Mouse (Mus musculus): Measurements from ENCODE around the gene Alk. TPM values are rescaled to one million over a fixed set of nuclear protein-coding genes. Genes with fewer than 3 reads are reported as not detected.

Alk gene
- polyA plus RNA-seq, 1 experiment from 2014 or later = 8.3 TPM

GRCm38 (mm10) chr17:72477889-72478405 is 126.5 kb downstream of the Alk start:
- Histone ChIP-seq H3K27ac (replicated peaks) (no peak overlapping the region), H3K4me3 (replicated peaks) (no peak overlapping the region), H3K27me3 (replicated peaks) (no peaks in the 10 kb centered on the region), H3K9ac (replicated peaks) (no peak overlapping the region), H3K4me1 (no peaks in the 10 kb centered on the region), H3K9me3 (replicated peaks) (no peaks in the 10 kb centered on the region), H3K4me2 (no peak overlapping the region), H3K36me3 (no peaks in the 10 kb centered on the region)
- ATAC-seq (ENCODE audit: low FRiP score) = no peak
- 57% methylated on average over 5 of the region's 5 CpGs for WGBS

GRCm38 (mm10) chr17:72476956-72477355 is 127.5 kb downstream of the Alk start:
- no peak overlapping the region for H3K4me3 ChIP-seq (replicated peaks)

GRCm38 (mm10) chr17:72474166-72474565 is 130.3 kb downstream of the Alk start:
- no peak overlapping the region for H3K4me2 ChIP-seq
- H3K36me3 ChIP-seq = no peaks in the 10 kb centered on the region
- no peaks in the 10 kb centered on the region for H3K27me3 ChIP-seq (replicated peaks)
- no peak overlapping the region for H3K27ac ChIP-seq (replicated peaks)
- H3K4me1 ChIP-seq = no peaks in the 10 kb centered on the region
- 43% methylated on average over 5 of the region's 5 CpGs for WGBS
- H3K4me3 ChIP-seq (replicated peaks) = no peak overlapping the region
- no peak for ATAC-seq (ENCODE audit: low FRiP score)
- no peaks in the 10 kb centered on the region for H3K9me3 ChIP-seq (replicated peaks)
- H3K9ac ChIP-seq (replicated peaks) = no peak overlapping the region

More at GRCm38 (mm10) chr17:72476956-72477355, 127.5 kb downstream of the Alk start:
- no peak for ATAC-seq (ENCODE audit: low FRiP score)
- Histone ChIP-seq H3K9me3 (replicated peaks) (no peaks in the 10 kb centered on the region), H3K36me3 (no peaks in the 10 kb centered on the region), H3K27ac (replicated peaks) (no peak overlapping the region), H3K27me3 (replicated peaks) (no peaks in the 10 kb centered on the region), H3K9ac (replicated peaks) (no peak overlapping the region), H3K4me1 (no peaks in the 10 kb centered on the region), H3K4me2 (no peak overlapping the region)
- WGBS = 60% methylated on average over 4 of the region's 4 CpGs

- H3K4me1 ChIP-seq = no peaks in the 10 kb centered on the region
- H3K9ac ChIP-seq (replicated peaks) = no peak overlapping the region
- WGBS = 79% methylated on average over 4 of the region's 4 CpGs
- H3K9me3 ChIP-seq (replicated peaks) = no peaks in the 10 kb centered on the region
- H3K36me3 ChIP-seq = no peaks in the 10 kb centered on the region
- ATAC-seq (ENCODE audit: low FRiP score) = no peak
- H3K27me3 ChIP-seq (replicated peaks) = no peaks in the 10 kb centered on the region
- H3K4me3 ChIP-seq (replicated peaks) = no peak overlapping the region
- no peak overlapping the region for H3K4me2 ChIP-seq
- no peak overlapping the region for H3K27ac ChIP-seq (replicated peaks)
These were observed 155.9 kb downstream of the Alk start for GRCm38 (mm10) chr17:72448477-72448876.

GRCm38 (mm10) chr17:72445204-72446177 is 158.9 kb downstream of the Alk start:
- WGBS = 76% methylated on average over 3 of the region's 3 CpGs
- Histone ChIP-seq H3K9me3 (replicated peaks) (no peaks in the 10 kb centered on the region), H3K4me3 (replicated peaks) (no peak overlapping the region), H3K36me3 (no peaks in the 10 kb centered on the region), H3K27me3 (replicated peaks) (no peaks in the 10 kb centered on the region), H3K4me1 (no peaks in the 10 kb centered on the region), H3K27ac (replicated peaks) (no peak overlapping the region), H3K4me2 (no peak overlapping the region), H3K9ac (replicated peaks) (no peak overlapping the region)
- no peak for ATAC-seq (ENCODE audit: low FRiP score)

- H3K4me2 ChIP-seq = no peak overlapping the region
- no peaks in the 10 kb centered on the region for H3K4me1 ChIP-seq
- WGBS = 74% methylated on average over 4 of the region's 4 CpGs
- ATAC-seq (ENCODE audit: low FRiP score) = no peak
- no peaks in the 10 kb centered on the region for H3K9me3 ChIP-seq (replicated peaks)
- no peaks in the 10 kb centered on the region for H3K36me3 ChIP-seq
- no peak overlapping the region for H3K4me3 ChIP-seq (replicated peaks)
- H3K27me3 ChIP-seq (replicated peaks) = no peaks in the 10 kb centered on the region
- no peak overlapping the region for H3K27ac ChIP-seq (replicated peaks)
- no peak overlapping the region for H3K9ac ChIP-seq (replicated peaks)
These were observed 187.0 kb downstream of the Alk start for GRCm38 (mm10) chr17:72417451-72417850.

GRCm38 (mm10) chr17:72414676-72415075 is 189.8 kb downstream of the Alk start:
- H3K36me3 ChIP-seq = no peaks in the 10 kb centered on the region
- no peak for ATAC-seq (ENCODE audit: low FRiP score)

GRCm38 (mm10) chr17:72404813-72405212 is 199.6 kb downstream of the Alk start:
- Histone ChIP-seq H3K27me3 (replicated peaks) (no peaks in the 10 kb centered on the region), H3K4me2 (no peak overlapping the region), H3K36me3 (no peaks in the 10 kb centered on the region), H3K4me3 (replicated peaks) (no peak overlapping the region), H3K9ac (replicated peaks) (no peak overlapping the region), H3K4me1 (no peaks in the 10 kb centered on the region), H3K9me3 (replicated peaks) (no peaks in the 10 kb centered on the region), H3K27ac (replicated peaks) (no peak overlapping the region)
- ATAC-seq (ENCODE audit: low FRiP score) = no peak
- WGBS = 79% methylated on average over 2 of the region's 2 CpGs

More at GRCm38 (mm10) chr17:72414676-72415075, 189.8 kb downstream of the Alk start:
- Histone ChIP-seq H3K27me3 (replicated peaks) (no peaks in the 10 kb centered on the region), H3K27ac (replicated peaks) (no peak overlapping the region), H3K4me3 (replicated peaks) (no peak overlapping the region), H3K4me1 (no peaks in the 10 kb centered on the region), H3K9ac (replicated peaks) (no peak overlapping the region), H3K9me3 (replicated peaks) (no peaks in the 10 kb centered on the region), H3K4me2 (no peak overlapping the region)

- no peak overlapping the region for H3K9ac ChIP-seq (replicated peaks)
- H3K9me3 ChIP-seq (replicated peaks) = no peaks in the 10 kb centered on the region
- H3K4me3 ChIP-seq (replicated peaks) = no peak overlapping the region
- H3K27me3 ChIP-seq (replicated peaks) = no peaks in the 10 kb centered on the region
- H3K4me2 ChIP-seq = no peak overlapping the region
- no peaks in the 10 kb centered on the region for H3K4me1 ChIP-seq
- H3K27ac ChIP-seq (replicated peaks) = no peak overlapping the region
- H3K36me3 ChIP-seq = no peaks in the 10 kb centered on the region
- ATAC-seq (ENCODE audit: low FRiP score) = no peak
- WGBS = 91% methylated on average over 3 of the region's 3 CpGs
These were observed 202.6 kb downstream of the Alk start for GRCm38 (mm10) chr17:72401861-72402260.

- Histone ChIP-seq H3K9ac (replicated peaks) (no peak overlapping the region), H3K27me3 (replicated peaks) (no peaks in the 10 kb centered on the region), H3K4me3 (replicated peaks) (no peak overlapping the region), H3K9me3 (replicated peaks) (no peaks in the 10 kb centered on the region), H3K4me2 (no peak overlapping the region), H3K27ac (replicated peaks) (no peak overlapping the region), H3K36me3 (no peaks in the 10 kb centered on the region), H3K4me1 (no peaks in the 10 kb centered on the region)
- WGBS = 81% methylated on average over 2 of the region's 2 CpGs
- no peak for ATAC-seq (ENCODE audit: low FRiP score)
These were observed 203.1 kb downstream of the Alk start for GRCm38 (mm10) chr17:72401349-72401748.

GRCm38 (mm10) chr17:72399331-72400059 is 204.9 kb downstream of the Alk start:
- peaks cover 7% of the 10 kb centered on the region for H3K4me1 ChIP-seq
- H3K9me3 ChIP-seq (replicated peaks) = no peaks in the 10 kb centered on the region
- no peaks in the 10 kb centered on the region for H3K27me3 ChIP-seq (replicated peaks)
- ATAC-seq (ENCODE audit: low FRiP score) = no peak
- H3K4me3 ChIP-seq (replicated peaks) = no peak overlapping the region
- H3K27ac ChIP-seq (replicated peaks) = no peak overlapping the region
- no peaks in the 10 kb centered on the region for H3K36me3 ChIP-seq
- no peak overlapping the region for H3K9ac ChIP-seq (replicated peaks)
- 81% methylated on average over 3 of the region's 3 CpGs for WGBS
- H3K4me2 ChIP-seq = no peak overlapping the region

All from neural tube, embryonic 15.5 days (tissue).